Mouse (Mus musculus): ENCODE results near the gene Ceacam19.

DNA sequence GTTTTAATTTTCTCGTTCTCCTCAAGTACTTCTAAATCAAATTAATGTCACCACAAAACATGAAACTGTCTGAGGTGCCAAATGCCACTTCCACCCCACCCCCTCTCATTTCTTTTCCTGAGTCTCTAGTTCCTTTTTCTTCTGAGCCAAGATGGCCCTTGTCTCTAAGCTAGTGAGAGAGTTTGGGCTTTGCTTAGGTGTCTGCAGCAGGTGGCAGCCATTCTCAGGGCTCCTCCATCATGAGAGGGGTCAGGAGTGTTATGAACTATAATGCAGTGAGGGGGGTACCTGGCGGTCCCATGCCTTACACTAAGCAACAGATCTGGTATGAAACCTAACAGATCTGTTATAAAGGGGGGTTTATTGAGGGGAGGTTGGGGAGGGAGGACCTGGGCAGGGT is 35.6 kb upstream of the Ceacam19 start:
- TF ChIP-seq CTCF (IDR thresholded peaks at IDR 0.05; ENCODE audit: low read depth), result no peak
- no peak for TF ChIP-seq EP300 (optimal IDR thresholded peaks at IDR 0.05)

All from stomach, postnatal 0 days (tissue).